Mouse (Mus musculus) left cerebral cortex, postnatal 36 days (tissue): Measurements from ENCODE around the gene B3gnt9. TPM values are rescaled to one million over a fixed set of nuclear protein-coding genes. Genes with fewer than 3 reads are reported as not detected.

Experiments used
- DNase-seq, 2 experiments: peaks; one replicate each; pipeline ENCODE4 v3.0.0; 2021 to 2022; ENCODE audit warnings: low spot score in 2 of 2, mixed read lengths in 1 of 2
- intact Hi-C: fragments of 180-260 bp; cut with DNase I; formaldehyde crosslinking; loops from one replicate; pipeline ENCODE4 v1.15.1; 2025
- total RNA-seq, 2 experiments: library from RNA; stranded (reverse); gene quantifications; 2 replicates each; pipeline ENCODE4 v1.2.3; 2021

B3gnt9 gene
- total RNA-seq, 2 experiments from 2014 or later = 2.4 to 5.0 TPM

- intact Hi-C loops = loop anchor here (5.0 kb wide), 1 partner anchor 35 kb away; no protein-coding TSS in a partner anchor
- no peak for DNase-seq
Observed at GRCm38 (mm10) chr8:105286907-105287306, 32.0 kb upstream of the B3gnt9 start.

- no peak for DNase-seq
- intact Hi-C loops = loop anchor here (5.0 kb wide), 1 partner anchor 33 kb away; no protein-coding TSS in a partner anchor
Observed at GRCm38 (mm10) chr8:105285514-105285913, 30.6 kb upstream of the B3gnt9 start.

- no peak for DNase-seq
- intact Hi-C loops = no loop called here
Observed at GRCm38 (mm10) chr8:105283074-105283473, 28.1 kb upstream of the B3gnt9 start.

GRCm38 (mm10) chr8:105282239-105282638, 27.3 kb upstream of the B3gnt9 start:
- DNase-seq = no peak
- intact Hi-C loops = no loop called here

GRCm38 (mm10) chr8:105281821-105282220, 26.9 kb upstream of the B3gnt9 start:
- intact Hi-C loops = no loop called here
- DNase-seq = no peak

GRCm38 (mm10) chr8:105280567-105280966, 25.6 kb upstream of the B3gnt9 start:
- DNase-seq = no peak
- intact Hi-C loops = no loop called here

- intact Hi-C loops = no loop called here
Observed at GRCm38 (mm10) chr8:105278911-105279334, 24.0 kb upstream of the B3gnt9 start.

GRCm38 (mm10) chr8:105276292-105277120, 21.6 kb upstream of the B3gnt9 start:
- peak; percentile 53 to 54 for DNase-seq
- intact Hi-C loops = no loop called here

More at GRCm38 (mm10) chr8:105278911-105279334, 24.0 kb upstream of the B3gnt9 start:
- peak; percentile 85 to 89 for DNase-seq

GRCm38 (mm10) chr8:105275840-105276239, 20.9 kb upstream of the B3gnt9 start, which contains the start of gene Nol3:
Gene Nol3, plus strand, starts transcription at chr8:105276140.
- no peak for DNase-seq
- intact Hi-C loops = no loop called here

GRCm38 (mm10) chr8:105275387-105275786, 20.4 kb upstream of the B3gnt9 start:
- DNase-seq = no peak
- intact Hi-C loops = no loop called here

- intact Hi-C loops = no loop called here
Observed at GRCm38 (mm10) chr8:105270916-105271186, 15.9 kb upstream of the B3gnt9 start.

GRCm38 (mm10) chr8:105270101-105270915, 15.4 kb upstream of the B3gnt9 start:
- intact Hi-C loops = no loop called here
- DNase-seq = no peak

More at GRCm38 (mm10) chr8:105270916-105271186, 15.9 kb upstream of the B3gnt9 start:
- no peak for DNase-seq

GRCm38 (mm10) chr8:105269461-105269947, 14.6 kb upstream of the B3gnt9 start, which contains the start of gene Hsf4:
Gene Hsf4, plus strand, starts transcription at chr8:105269801.
- peak; percentile 54 to 74 for DNase-seq
- intact Hi-C loops = no loop called here

- DNase-seq = no peak
- intact Hi-C loops = no loop called here
Observed at GRCm38 (mm10) chr8:105269075-105269458, 14.1 kb upstream of the B3gnt9 start.

- DNase-seq = peak; percentile 87 to 90
- intact Hi-C loops = no loop called here
Observed at GRCm38 (mm10) chr8:105268342-105269074, 13.6 kb upstream of the B3gnt9 start.

GRCm38 (mm10) chr8:105266775-105267174, 11.8 kb upstream of the B3gnt9 start:
- intact Hi-C loops = no loop called here
- no peak for DNase-seq

GRCm38 (mm10) chr8:105265128-105265527, 10.2 kb upstream of the B3gnt9 start:
- intact Hi-C loops = no loop called here
- DNase-seq = no peak

GRCm38 (mm10) chr8:105264024-105264982, 9.3 kb upstream of the B3gnt9 start, which contains the start of the genes Tradd and Fbxl8:
Gene Tradd, minus strand, starts transcription at chr8:105264609.
Gene Fbxl8, plus strand, starts transcription at chr8:105264648.
- intact Hi-C loops = no loop called here
- DNase-seq = peak in 1 of 2 experiments; percentile 48
